Mouse (Mus musculus) E14TG2a.4 (cell line): ENCODE measurements at regions not wholly inside any gene's neighbourhood (a gene's known extent, or its start where the extent isn't known, plus 50 kb on each side); places are given as distances from the start of the nearest gene placed in this dataset.

ENCODE experiments used
- H3K27me3 ChIP-seq: 2 replicates; pipeline ENCODE4 v1.6.1; 2014; ENCODE audit warnings: low read length, control low read depth; ENCODE audit not compliant: insufficient read depth
- H3K36me3 ChIP-seq: 2 replicates; pipeline ENCODE4 v1.6.1; 2014; ENCODE audit warnings: low read length, control low read depth; ENCODE audit not compliant: insufficient read depth
- H3K4me1 ChIP-seq: replicated peaks from 2 replicates; pipeline ENCODE4 v1.6.1; 2014; ENCODE audit warnings: low read depth, low read length, control low read depth
- H3K4me3 ChIP-seq: replicated peaks from 2 replicates; pipeline ENCODE4 v1.5.1; 2014; ENCODE audit warnings: mild to moderate bottlenecking, low read length
- H3K9me3 ChIP-seq: 2 replicates; pipeline ENCODE4 v1.6.1; 2014; ENCODE audit warnings: low read length, control low read depth
- CTCF ChIP-seq: conservative IDR thresholded peaks from 2 replicates; pipeline ENCODE4 v1.5.1; 2014; ENCODE audit warnings: low read length
- NANOG ChIP-seq: IDR thresholded peaks from 2 replicates; pipeline ENCODE4 v1.6.1; 2014; ENCODE audit warnings: borderline replicate concordance, low read length, mixed read lengths
- POU5F1 ChIP-seq: IDR thresholded peaks from 2 replicates; pipeline ENCODE4 v1.6.1; 2014; ENCODE audit warnings: low read length, borderline replicate concordance

DNA sequence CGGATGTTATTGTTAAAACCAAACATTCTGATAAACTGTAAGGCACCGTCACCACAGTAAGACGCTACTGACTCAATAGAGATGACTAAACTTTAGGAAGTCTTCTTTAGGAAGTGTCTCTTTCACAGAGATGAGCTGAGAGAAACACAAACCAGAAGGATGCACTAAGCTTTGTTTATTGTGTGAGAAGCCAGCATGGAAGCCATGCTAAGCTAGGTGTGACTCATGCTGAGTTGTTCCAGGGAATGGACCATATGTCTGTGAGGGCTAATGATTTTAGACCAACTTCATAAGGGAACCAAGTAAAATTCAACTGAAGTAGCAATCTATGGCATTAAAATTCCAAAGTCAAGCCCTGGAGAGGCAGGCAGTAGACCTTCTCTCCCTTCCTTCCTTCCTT lies 364.2 kb downstream of the Rnf144b start:
- Histone ChIP-seq H3K4me1 (no peaks in the 10 kb centered on the region), H3K36me3 (no peaks in the 10 kb centered on the region), H3K4me3 (no peak overlapping the region), H3K27me3 (no peaks in the 10 kb centered on the region), H3K9me3 (no peaks in the 10 kb centered on the region)
- TF ChIP-seq CTCF = no peak
- no peak for TF ChIP-seq NANOG
- TF ChIP-seq POU5F1 = no peak

DNA sequence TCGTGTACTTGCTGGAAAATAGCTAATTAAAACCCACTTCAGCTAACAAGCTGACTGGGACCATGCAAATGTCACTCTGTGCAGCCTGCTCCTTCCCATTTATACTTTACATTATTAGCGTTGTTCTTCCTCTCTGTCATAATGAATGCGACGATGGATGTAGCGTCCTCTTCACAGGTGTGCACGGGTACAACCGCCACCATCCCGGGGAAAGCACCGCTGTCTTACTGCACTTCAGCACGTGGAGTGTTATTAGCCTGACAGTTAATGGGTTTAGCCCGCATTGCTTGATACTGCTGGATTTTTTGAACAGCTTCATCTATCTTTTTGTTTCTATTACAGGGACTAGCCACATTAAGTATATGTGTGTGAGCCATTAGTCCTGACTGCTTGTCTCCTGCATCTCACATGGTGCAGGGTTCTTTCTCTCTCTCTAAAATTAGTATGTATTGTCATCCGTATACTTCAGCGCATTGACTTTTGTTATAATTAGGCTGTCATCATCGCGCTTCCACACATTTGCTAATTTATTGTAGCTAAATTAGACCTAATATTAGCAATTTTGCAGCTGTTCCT lies 383.0 kb downstream of the Rnf144b start:
- no peak for TF ChIP-seq CTCF
- TF ChIP-seq NANOG = no peak
- no peak for TF ChIP-seq POU5F1
- no peak overlapping the region for H3K4me3 ChIP-seq
- no peaks in the 10 kb centered on the region for H3K9me3 ChIP-seq
- no peaks in the 10 kb centered on the region for H3K27me3 ChIP-seq
- no peaks in the 10 kb centered on the region for H3K36me3 ChIP-seq
- H3K4me1 ChIP-seq = no peaks in the 10 kb centered on the region

DNA sequence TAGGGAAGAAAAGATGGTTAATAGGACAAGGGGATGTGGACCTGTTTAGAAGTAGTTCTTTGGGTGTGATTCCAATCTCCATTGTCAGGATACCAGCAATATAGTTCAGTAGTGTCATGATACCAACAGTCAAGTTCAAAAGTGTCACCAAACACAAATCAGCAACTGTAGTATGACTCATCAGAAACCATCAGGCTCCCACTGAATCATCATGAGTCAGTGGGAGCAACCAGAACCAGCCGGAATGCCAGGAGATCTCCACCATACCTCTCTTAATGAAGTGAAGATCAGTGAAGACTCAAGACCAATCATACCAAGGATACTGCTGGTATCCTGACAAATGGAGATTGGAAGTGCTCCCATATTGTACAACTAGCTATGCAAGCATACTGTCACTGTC lies 410.5 kb downstream of the Rnf144b start:
- H3K36me3 ChIP-seq = no peaks in the 10 kb centered on the region
- TF ChIP-seq POU5F1 (no peak), CTCF (no peak), NANOG (no peak)
- no peaks in the 10 kb centered on the region for H3K4me1 ChIP-seq
- no peaks in the 10 kb centered on the region for H3K27me3 ChIP-seq
- H3K9me3 ChIP-seq = no peaks in the 10 kb centered on the region
- H3K4me3 ChIP-seq = no peak overlapping the region

DNA sequence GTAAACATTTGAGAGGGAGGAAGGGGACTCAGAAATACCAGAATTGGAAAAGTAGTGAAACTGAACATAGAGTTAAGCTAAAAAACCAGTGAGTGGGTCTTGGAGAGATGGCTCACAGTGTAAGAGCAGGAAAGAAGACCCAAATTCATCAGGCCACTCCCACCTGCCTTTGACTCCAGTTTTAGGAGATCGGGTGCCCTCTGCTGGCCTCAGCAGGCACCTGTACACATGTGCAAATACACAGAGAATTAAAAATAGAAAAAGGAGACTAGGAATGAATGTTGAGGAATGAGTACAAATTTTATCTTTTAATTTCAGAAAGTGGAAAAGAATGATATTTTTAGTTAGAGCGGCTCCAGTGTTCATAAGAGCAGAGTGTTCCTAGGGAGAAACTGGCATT lies 414.7 kb downstream of the Rnf144b start:
- no peaks in the 10 kb centered on the region for H3K27me3 ChIP-seq
- no peak overlapping the region for H3K4me3 ChIP-seq
- H3K4me1 ChIP-seq = no peaks in the 10 kb centered on the region
- H3K9me3 ChIP-seq = no peaks in the 10 kb centered on the region
- no peak for TF ChIP-seq NANOG
- TF ChIP-seq CTCF = peak; percentile 36
- H3K36me3 ChIP-seq = no peaks in the 10 kb centered on the region

DNA sequence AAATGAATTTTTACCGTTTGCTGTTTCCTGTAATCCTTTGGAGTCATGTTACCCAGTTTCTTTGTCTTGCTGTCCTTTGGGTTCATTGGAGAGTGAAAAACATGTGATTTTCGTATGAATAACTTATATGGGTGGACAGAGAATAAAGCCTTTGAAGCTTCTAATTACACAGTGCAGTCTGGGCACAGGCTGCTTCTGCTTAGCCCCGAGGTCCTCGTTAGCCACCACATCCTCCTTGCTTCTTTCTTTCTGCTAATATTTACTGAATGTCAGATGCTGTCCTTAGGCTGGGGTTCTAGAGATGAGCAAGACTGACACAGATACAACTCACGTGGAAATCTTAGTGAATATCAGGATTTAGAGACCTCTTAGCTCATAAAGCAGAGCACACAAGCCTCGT lies 427.2 kb downstream of the Rnf144b start:
- no peak for TF ChIP-seq POU5F1
- no peak for TF ChIP-seq CTCF
- TF ChIP-seq NANOG = no peak
- Histone ChIP-seq H3K27me3 (peaks cover 4% of the 10 kb centered on the region; the same call in 1 of the 2 replicates), H3K36me3 (no peaks in the 10 kb centered on the region), H3K4me3 (no peak overlapping the region), H3K4me1 (no peaks in the 10 kb centered on the region), H3K9me3 (no peaks in the 10 kb centered on the region)

DNA sequence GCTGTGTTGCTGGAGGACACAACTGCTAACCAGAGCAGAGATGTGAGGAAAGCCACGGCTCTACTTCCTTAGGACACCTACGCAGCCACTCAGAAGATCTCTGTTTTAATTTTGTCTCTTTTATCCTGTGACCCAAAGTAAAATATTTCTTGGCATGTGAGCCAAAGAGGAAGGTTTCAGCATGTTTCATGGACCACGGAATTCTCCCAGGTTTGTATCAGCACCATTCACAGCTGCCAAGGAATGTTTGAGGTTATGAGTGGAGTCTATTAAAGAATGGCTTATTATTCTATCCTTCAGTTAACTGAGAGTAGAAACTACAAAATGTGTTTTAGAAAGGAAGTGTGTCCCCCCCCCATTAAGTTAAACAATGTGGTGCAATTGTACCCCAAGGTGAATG lies 429.8 kb downstream of the Rnf144b start:
- Histone ChIP-seq H3K36me3 (no peaks in the 10 kb centered on the region), H3K4me1 (no peaks in the 10 kb centered on the region), H3K9me3 (no peaks in the 10 kb centered on the region), H3K27me3 (peaks cover 4% of the 10 kb centered on the region; the same call in 1 of the 2 replicates), H3K4me3 (no peak overlapping the region)
- TF ChIP-seq CTCF = no peak
- no peak for TF ChIP-seq POU5F1

DNA sequence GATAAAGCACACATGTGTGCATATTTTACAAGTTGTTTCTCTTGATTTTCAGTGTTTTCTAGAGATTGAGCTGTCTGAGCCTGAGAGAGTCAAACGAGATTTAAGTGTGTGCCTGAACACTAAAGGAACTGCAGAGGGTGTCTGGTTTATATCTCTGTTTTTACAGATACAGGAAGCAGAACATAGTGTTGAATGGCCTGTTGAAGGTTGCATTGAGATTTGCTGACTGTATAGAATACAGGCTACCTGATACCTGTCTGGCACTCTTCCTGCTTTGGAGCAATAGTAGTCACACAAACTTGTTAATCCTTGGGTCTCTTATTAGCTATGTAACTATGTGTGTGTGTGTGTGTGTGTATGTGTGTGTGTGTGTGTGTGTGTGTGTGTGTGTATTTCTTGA lies 431.7 kb downstream of the Rnf144b start:
- Histone ChIP-seq H3K4me3 (no peak overlapping the region), H3K36me3 (no peaks in the 10 kb centered on the region), H3K9me3 (no peaks in the 10 kb centered on the region), H3K27me3 (no peaks in the 10 kb centered on the region), H3K4me1 (no peaks in the 10 kb centered on the region)
- TF ChIP-seq CTCF = no peak
- TF ChIP-seq NANOG = no peak
- TF ChIP-seq POU5F1 = no peak

- TF ChIP-seq POU5F1 = no peak
- no peak for TF ChIP-seq CTCF
- no peak for TF ChIP-seq NANOG
- Histone ChIP-seq H3K4me1 (no peaks in the 10 kb centered on the region), H3K9me3 (no peaks in the 10 kb centered on the region), H3K27me3 (no peaks in the 10 kb centered on the region), H3K4me3 (no peak overlapping the region), H3K36me3 (no peaks in the 10 kb centered on the region)
These were observed 434.9 kb downstream of the Rnf144b start for GRCm38 (mm10) chr13:47557196-47557974.

- TF ChIP-seq NANOG (no peak), CTCF (no peak), POU5F1 (no peak)
- H3K4me3 ChIP-seq = no peak overlapping the region
- H3K4me1 ChIP-seq = no peaks in the 10 kb centered on the region
- H3K36me3 ChIP-seq = no peaks in the 10 kb centered on the region
- H3K9me3 ChIP-seq = no peaks in the 10 kb centered on the region
- H3K27me3 ChIP-seq = no peaks in the 10 kb centered on the region
These were observed 440.4 kb downstream of the Rnf144b start for GRCm38 (mm10) chr13:47562836-47563235.
